Mouse (Mus musculus) midbrain, embryonic 15.5 days (tissue): ENCODE data around the gene Caly. TPM values are rescaled to one million over a fixed set of nuclear protein-coding genes. Genes with fewer than 3 reads are reported as not detected.

ENCODE experiments used
- ATAC-seq: fragments of 200-750 bp; cut with Nextera tagmentation; replicated peaks from 2 replicates; pipeline ENCODE4 v1.8.0; 2017; ENCODE audit warnings: moderate TSS enrichment
- H3K27ac ChIP-seq: fragments of 300-500 bp; sonication (generic); 2 replicates; pipeline ENCODE4 v1.5.1; 2015; ENCODE audit warnings: mild to moderate bottlenecking, inconsistent platforms
- H3K27me3 ChIP-seq: fragments of 300-500 bp; sonication (generic); replicated peaks from 2 replicates; pipeline ENCODE4 v1.6.1; 2015; ENCODE audit warnings: inconsistent platforms
- H3K36me3 ChIP-seq: fragments of 300-500 bp; sonication (generic); replicated peaks from 2 replicates; pipeline ENCODE4 v1.6.1; 2015; ENCODE audit warnings: inconsistent platforms
- H3K4me1 ChIP-seq: fragments of 300-500 bp; sonication (generic); 2 replicates; pipeline ENCODE4 v1.6.1; 2015; ENCODE audit warnings: inconsistent platforms
- H3K4me2 ChIP-seq: fragments of 300-500 bp; sonication (generic); 2 replicates; pipeline ENCODE4 v1.6.1; 2015; ENCODE audit warnings: inconsistent platforms, mild to moderate bottlenecking, moderate library complexity
- H3K4me3 ChIP-seq: fragments of 300-500 bp; sonication (generic); 2 replicates; pipeline ENCODE4 v1.5.1; 2015; ENCODE audit warnings: mild to moderate bottlenecking, inconsistent platforms
- H3K9ac ChIP-seq: fragments of 300-500 bp; sonication (generic); 2 replicates; pipeline ENCODE4 v1.6.1; 2015; ENCODE audit warnings: mild to moderate bottlenecking, inconsistent platforms
- H3K9me3 ChIP-seq: fragments of 300-500 bp; sonication (generic); 2 replicates; pipeline ENCODE4 v1.6.1; 2016; ENCODE audit warnings: inconsistent platforms
- WGBS: fragments of 180-500 bp; shearing (Covaris S2); methylation state at CpG from one replicate; pipeline ENCODE4 v1.1.7; 2015; ENCODE audit warnings: mixed read lengths; 5-methylcytosine and 5-hydroxymethylcytosine counted together
- polyA plus RNA-seq: library from polyadenylated mRNA; unstranded; fragments of >200 nt; fragmentation: Nextera tagmentation; extraction: Ambion mirVana; gene quantifications from 2 replicates; pipeline ENCODE4 v1.2.1, GENCODE M21; 2015

Gene Caly
- polyA plus RNA-seq, 1 experiment from 2014 or later = 277 TPM

DNA sequence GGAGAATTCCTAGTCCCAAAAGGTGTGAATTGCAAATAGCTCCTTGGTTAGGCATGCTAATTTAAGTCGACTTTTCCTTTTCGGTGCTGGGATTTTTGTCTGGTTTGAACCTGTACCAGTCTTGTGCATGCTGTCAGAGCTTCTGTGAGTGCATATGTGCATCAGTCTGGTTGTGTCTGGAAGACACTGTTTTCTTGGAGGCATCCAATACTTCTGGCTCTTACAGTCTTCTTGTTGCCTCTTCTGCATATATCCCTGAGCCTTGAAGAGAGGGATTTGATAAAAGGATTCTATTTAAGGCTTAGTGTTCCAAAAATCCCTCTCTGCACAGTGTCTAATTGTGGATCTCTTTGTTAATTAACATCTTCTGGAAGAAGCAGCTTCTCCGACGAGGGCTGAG lies 28.2 kb downstream of the Caly start:
- no peak for ATAC-seq
- H3K4me2 ChIP-seq = no peak overlapping the region
- peaks cover 29% of the 10 kb centered on the region for H3K4me1 ChIP-seq
- H3K9ac ChIP-seq = no peak overlapping the region
- no peak overlapping the region for H3K27ac ChIP-seq
- no peaks in the 10 kb centered on the region for H3K36me3 ChIP-seq
- H3K9me3 ChIP-seq = no peaks in the 10 kb centered on the region
- no peak overlapping the region for H3K4me3 ChIP-seq
- 82% methylated on average over 4 of the region's 4 CpGs for WGBS
- H3K27me3 ChIP-seq = peaks cover 69% of the 10 kb centered on the region

DNA sequence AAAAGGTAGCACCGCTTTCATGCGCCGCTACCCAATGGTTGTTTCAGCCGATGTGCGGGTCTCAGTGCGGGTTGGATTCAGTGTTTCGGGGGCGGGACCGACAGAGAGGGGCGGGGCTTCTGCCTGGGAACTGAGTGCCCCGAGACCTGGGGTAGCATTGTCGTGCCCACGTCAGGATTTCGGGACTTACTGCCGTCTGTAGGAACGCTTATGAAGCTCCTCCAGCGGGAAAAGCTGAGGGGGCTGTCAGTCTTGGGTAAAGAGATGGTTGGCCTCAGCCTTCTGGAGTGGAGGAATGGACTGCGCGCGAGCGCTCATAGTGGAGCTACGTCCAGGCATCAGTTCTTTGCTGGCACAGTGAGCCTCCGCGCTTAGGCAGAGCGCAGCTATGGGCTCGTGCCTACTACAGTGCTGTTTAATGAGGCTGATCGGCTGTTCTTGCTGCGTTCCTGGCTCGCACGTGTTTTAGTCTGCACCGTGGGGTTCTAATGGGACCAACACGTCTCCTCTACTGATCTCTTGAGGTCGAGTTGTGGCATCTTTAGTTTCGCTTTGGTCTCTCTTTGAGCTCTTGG lies 33.1 kb downstream of the Caly start:
- under 1% methylated on average over 34 of the region's 34 CpGs for WGBS
- H3K9me3 ChIP-seq = no peaks in the 10 kb centered on the region
- H3K4me1 ChIP-seq = peaks cover 22% of the 10 kb centered on the region
- H3K4me3 ChIP-seq = peak overlapping the region; percentile 33
- H3K9ac ChIP-seq = no peak overlapping the region
- H3K27ac ChIP-seq = no peak overlapping the region
- H3K4me2 ChIP-seq = peak overlapping the region; percentile 49
- peak; percentile 83 for ATAC-seq
- H3K36me3 ChIP-seq = no peaks in the 10 kb centered on the region
- H3K27me3 ChIP-seq = peaks cover 98% of the 10 kb centered on the region

DNA sequence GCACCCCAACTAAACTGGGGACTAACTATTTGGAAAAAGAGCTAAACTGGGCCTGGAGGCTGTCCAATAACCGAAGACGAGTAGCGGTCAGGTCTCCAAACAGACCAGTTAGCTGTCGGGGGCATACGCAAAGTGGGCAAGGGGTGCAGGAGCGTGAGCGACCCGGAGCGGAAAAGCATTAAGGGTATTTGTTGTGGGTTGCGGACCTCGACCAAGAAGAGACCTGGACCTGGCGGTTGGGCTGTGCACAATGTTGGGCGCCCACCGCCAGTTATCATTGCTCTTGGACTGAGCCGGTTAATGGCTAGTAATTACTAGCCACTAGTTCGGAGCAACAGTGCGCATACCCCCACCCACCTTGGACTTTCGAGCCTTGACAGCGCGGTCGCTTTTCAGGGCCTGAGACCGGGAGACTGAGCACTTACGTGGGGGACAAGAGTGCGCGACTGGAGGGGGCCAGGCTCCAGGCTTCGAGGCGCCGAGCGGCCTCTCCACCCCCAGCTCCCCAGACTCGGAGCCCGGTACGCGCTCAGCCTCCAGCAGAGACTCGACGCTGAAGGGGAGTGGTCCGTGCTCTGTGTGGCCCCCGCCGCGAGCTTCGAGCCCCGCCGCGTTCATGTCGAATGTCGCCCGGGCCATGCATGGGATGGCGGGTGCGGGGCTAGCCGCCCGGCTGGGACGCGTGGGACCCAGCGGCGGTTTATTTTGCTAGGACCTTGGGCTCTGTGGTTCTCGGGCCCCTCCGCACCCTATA lies 33.8 kb downstream of the Caly start, which contains the start of gene Msx3:
Msx3 (minus strand) TSS at position 729 of the 754 bp plus-strand sequence.
- peaks cover 99% of the 10 kb centered on the region for H3K27me3 ChIP-seq
- no peak within 1 kb of the TSS for H3K27ac ChIP-seq

DNA sequence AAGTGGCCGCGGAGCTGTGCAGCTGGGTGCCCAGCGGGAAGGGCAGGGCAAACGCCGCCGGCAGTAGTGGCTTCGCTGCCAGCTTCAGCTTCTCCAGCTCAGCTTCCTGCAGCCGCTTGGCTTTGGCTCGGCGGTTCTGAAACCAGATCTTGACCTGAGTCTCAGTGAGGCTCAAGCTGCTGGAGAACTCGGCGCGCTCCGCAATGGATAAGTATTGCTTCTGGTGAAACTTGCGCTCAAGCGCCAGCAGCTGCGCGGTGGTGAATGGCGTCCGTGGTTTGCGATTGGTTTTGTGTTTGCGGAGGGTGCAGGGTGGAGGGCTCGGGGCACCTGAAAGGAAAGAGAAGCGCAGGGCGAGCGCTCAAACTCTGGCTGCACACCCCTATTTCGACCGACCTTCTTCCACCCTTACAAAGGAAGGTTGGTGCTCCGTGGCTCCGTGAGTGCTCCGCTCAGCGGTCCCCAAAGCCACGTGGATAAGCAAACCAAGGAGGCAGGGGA lies 34.5 kb downstream of the Caly start:
- Histone ChIP-seq H3K4me3 (peak overlapping the region; percentile 33), H3K27ac (no peak overlapping the region), H3K4me2 (peak overlapping the region; percentile 49), H3K36me3 (no peaks in the 10 kb centered on the region), H3K9ac (no peak overlapping the region), H3K4me1 (peaks cover 22% of the 10 kb centered on the region), H3K27me3 (peaks cover 93% of the 10 kb centered on the region), H3K9me3 (no peaks in the 10 kb centered on the region)
- ATAC-seq = 0 out of 2 replicates have a peak, but pooled peaks have one; percentile 16
- 1% methylated on average over 33 of the region's 33 CpGs for WGBS

More for the DNA sequence above, 33.8 kb downstream of the Caly start, which contains the start of gene Msx3:
- no peak within 1 kb of the TSS for H3K9ac ChIP-seq
- H3K36me3 ChIP-seq = no peaks in the 10 kb centered on the region
- peaks cover 22% of the 10 kb centered on the region for H3K4me1 ChIP-seq
- peak; percentile 37 for ATAC-seq
- WGBS = 1% methylated on average over 56 of the region's 56 CpGs
- peak within 1 kb of the TSS; percentile 33 for H3K4me3 ChIP-seq
- H3K9me3 ChIP-seq = no peaks in the 10 kb centered on the region
- H3K4me2 ChIP-seq = peak within 1 kb of the TSS; percentile 49

DNA sequence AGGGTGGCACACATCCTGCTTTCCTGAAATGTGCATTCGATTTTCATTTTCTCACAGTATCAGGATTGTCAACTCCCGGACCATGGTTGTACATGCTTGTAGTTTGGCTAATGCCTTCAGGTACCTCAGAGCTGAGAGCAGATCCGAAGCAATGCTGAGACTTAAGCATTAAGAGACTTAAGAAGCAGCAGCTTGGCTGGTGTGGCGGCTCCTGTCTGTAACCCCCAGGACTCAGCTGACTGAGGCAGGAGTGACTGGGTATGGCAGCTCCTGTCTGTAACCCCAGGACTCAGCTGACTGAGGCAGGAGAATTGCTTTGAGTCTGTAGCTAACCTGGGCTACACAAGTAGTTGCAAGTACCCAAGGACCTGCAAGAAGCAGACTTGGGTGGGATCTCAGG lies 36.8 kb downstream of the Caly start:
- H3K4me2 ChIP-seq = no peak overlapping the region
- no peak for ATAC-seq
- H3K4me3 ChIP-seq = no peak overlapping the region
- no peaks in the 10 kb centered on the region for H3K9me3 ChIP-seq
- WGBS = 79% methylated on average over 4 of the region's 4 CpGs
- peaks cover 71% of the 10 kb centered on the region for H3K27me3 ChIP-seq
- no peak overlapping the region for H3K9ac ChIP-seq
- peaks cover 22% of the 10 kb centered on the region for H3K4me1 ChIP-seq
- no peaks in the 10 kb centered on the region for H3K36me3 ChIP-seq
- H3K27ac ChIP-seq = no peak overlapping the region

DNA sequence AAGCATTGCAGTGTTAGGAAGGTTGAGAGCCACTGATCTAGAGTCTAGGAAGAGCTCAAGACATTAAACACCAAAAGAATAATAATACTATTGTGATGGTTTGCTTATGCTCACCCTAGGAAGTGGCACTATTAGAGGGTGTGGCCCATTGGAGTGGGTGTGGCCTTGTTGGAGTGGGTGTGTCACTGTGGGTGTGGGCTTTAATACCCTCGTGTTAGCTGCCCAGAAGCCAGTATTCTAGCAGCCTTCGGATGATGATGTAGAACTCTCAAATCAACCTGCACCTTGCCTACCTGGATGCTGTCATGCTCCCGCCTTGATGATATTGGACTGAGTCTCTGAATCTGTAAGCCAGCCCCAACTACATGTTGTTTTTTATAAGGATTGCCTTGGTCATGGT lies 39.6 kb downstream of the Caly start:
- no peak overlapping the region for H3K9ac ChIP-seq
- no peak for ATAC-seq
- H3K4me1 ChIP-seq = peaks cover 3% of the 10 kb centered on the region
- H3K27ac ChIP-seq = no peak overlapping the region
- H3K4me2 ChIP-seq = no peak overlapping the region
- no peaks in the 10 kb centered on the region for H3K9me3 ChIP-seq
- peaks cover 43% of the 10 kb centered on the region for H3K27me3 ChIP-seq
- no peak overlapping the region for H3K4me3 ChIP-seq
- 62% methylated on average over 3 of the region's 3 CpGs for WGBS
- H3K36me3 ChIP-seq = no peaks in the 10 kb centered on the region

DNA sequence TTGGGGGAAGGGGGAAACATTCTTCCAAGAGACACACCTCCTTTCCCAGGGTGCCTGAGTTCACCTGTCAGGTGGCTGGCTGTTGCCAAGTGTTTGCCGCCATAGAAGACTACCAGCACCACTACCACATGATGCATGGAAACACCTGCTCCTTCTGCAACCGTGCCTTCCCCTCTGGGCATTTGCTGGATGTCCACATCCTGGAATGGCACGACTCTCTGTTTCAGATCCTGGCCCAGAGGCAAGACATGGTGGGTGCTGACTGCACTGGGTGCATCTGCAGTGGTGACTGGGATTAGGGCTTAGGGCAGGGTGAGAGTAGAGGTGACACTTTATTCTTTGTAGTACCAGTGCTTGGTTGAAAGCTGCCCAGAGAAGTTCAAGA lies 45.2 kb downstream of the Caly start:
- WGBS = 57% methylated on average over 3 of the region's 3 CpGs
- Histone ChIP-seq H3K4me1 (peaks cover 26% of the 10 kb centered on the region), H3K4me2 (peak overlapping the region; percentile 92), H3K9me3 (no peaks in the 10 kb centered on the region), H3K4me3 (peak overlapping the region; percentile 91), H3K36me3 (peaks cover 7% of the 10 kb centered on the region; the same call in 1 of the 2 replicates), H3K27me3 (no peaks in the 10 kb centered on the region), H3K27ac (no peak overlapping the region), H3K9ac (peak overlapping the region; percentile 88)
- no peak for ATAC-seq

DNA sequence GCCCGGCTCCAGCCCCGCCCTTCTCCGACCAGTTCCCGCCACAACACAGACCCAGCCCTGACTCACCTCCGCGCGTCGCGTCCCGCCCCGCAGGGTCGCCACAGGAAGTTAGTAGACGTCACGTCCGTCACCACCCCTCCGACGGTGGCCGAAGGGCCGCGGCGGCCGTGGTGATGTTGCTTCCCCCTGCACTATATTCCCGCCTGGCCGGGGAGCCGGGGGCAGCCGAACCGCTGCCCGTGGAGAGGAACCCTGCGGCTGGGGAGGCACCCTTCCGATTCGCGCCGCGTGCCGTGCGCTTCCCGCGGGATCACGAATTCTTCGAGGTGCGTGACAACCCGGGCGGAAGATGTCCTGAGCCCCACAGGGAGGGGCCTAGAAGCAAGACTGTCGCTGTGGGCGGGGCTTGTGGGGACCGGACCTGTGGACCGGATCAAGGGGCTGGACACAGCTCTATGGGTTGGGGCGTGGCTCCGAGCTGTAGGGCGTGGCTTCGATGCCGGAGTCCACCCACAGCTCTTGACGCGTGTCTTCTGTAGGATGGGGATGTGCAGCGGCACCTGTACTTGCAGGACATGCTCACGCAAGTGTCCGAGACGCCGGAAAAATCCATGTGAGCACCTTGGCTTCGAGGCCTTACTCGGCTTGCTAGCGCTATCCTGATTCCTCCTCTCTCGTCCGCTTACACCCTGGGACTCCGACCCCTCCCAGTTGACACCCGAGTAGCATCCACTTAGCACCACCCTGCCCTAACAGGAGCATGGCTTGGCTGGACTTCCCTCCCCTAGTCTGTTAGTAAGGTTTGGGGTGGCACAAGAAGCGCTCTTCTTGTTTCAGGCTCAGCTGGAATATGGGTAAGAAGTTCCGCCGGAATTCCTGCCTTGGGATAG lies 45.8 kb downstream of the Caly start, which contains the start of the genes Zfp511 and Tubgcp2:
Zfp511 (plus strand) TSS at position 111 of the 890 bp plus-strand sequence.
Tubgcp2 (minus strand) TSS at position 389 of the 890 bp plus-strand sequence.
- H3K4me2 ChIP-seq = peak within 1 kb of the TSS; percentile 92
- H3K27ac ChIP-seq = peak within 1 kb of the TSS; percentile 94
- H3K36me3 ChIP-seq = peaks cover 12% of the 10 kb centered on the region; the same call in 1 of the 2 replicates
- H3K9me3 ChIP-seq = no peaks in the 10 kb centered on the region
- H3K9ac ChIP-seq = peak within 1 kb of the TSS; percentile 88
- no peaks in the 10 kb centered on the region for H3K27me3 ChIP-seq
- 1% methylated on average over 69 of the region's 69 CpGs for WGBS
- ATAC-seq = peak; percentile 96
- H3K4me1 ChIP-seq = peaks cover 26% of the 10 kb centered on the region
- peak within 1 kb of the TSS; percentile 91 for H3K4me3 ChIP-seq

DNA sequence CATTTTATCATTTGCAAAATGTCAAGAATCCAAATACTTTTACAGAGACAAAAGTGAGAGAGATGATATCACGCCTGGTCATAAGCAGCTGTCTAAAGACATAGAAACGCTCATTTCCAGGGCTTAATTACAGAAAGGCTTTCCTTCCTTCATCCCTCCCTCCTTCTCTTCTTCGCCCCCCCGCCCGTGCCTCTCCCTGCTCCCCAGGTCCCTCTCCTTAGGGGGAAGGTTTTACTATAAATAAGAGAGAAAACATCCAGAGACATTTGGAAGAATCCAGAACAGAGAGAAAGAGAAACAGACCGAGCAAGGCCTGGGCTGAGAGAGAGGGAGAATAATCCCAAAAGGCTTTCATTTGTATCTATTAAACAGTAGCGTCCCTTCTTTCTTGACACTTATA lies 46.9 kb downstream of the Caly start:
- H3K36me3 ChIP-seq = peaks cover 22% of the 10 kb centered on the region
- no peaks in the 10 kb centered on the region for H3K27me3 ChIP-seq
- H3K27ac ChIP-seq = no peak overlapping the region
- H3K4me2 ChIP-seq = peak overlapping the region; percentile 92
- ATAC-seq = no peak
- peak overlapping the region; percentile 91 for H3K4me3 ChIP-seq
- no peaks in the 10 kb centered on the region for H3K9me3 ChIP-seq
- peak overlapping the region; percentile 88 for H3K9ac ChIP-seq
- WGBS = 20% methylated on average over 7 of the region's 7 CpGs
- H3K4me1 ChIP-seq = peaks cover 26% of the 10 kb centered on the region

DNA sequence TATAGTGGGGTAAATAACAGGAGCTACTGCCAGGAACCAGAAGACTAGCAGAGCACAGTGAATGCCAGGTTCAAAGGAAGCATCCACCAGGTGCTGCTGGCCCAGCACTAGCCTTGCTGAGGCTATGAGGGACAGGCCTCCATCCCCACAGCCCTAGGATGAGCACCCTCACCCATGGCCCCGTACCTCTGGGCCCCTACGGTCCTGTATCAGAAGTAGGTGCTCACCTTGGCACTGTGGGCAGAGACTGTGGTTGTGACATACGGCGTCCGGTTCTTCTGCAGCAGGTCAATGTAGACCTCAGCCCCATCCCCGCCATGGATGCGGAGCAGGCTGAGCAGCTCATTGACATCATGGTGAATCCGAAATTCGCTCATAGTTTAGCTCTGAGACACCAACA lies 49.0 kb downstream of the Caly start:
- Histone ChIP-seq H3K4me3 (no peak overlapping the region), H3K9me3 (no peaks in the 10 kb centered on the region), H3K27me3 (no peaks in the 10 kb centered on the region), H3K4me1 (peaks cover 26% of the 10 kb centered on the region), H3K27ac (no peak overlapping the region), H3K4me2 (no peak overlapping the region), H3K36me3 (peaks cover 42% of the 10 kb centered on the region), H3K9ac (no peak overlapping the region)
- WGBS = 98% methylated on average over 9 of the region's 9 CpGs
- no peak for ATAC-seq

DNA sequence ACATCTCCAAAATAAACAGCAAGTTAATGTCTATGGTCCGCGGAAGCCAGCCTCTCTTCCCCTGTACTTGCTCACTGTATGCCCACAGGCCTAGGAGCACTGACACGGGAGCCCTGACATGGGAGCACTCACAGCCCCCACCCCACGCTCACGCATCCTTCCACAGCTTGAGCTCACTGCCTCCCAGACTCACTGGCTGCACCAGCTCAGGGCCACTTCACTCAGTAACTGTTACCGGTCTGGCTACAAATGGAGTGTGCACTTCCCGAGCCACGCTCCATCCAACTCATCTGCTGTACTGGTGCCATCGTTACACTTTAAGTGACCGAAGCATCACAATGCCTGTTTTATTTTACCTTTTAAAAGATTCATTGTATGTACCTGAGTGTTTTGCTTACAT lies 50.0 kb downstream of the Caly start:
- H3K9ac ChIP-seq = no peak overlapping the region
- WGBS = 97% methylated on average over 10 of the region's 10 CpGs
- no peak overlapping the region for H3K4me2 ChIP-seq
- no peaks in the 10 kb centered on the region for H3K9me3 ChIP-seq
- ATAC-seq = no peak
- H3K36me3 ChIP-seq = peaks cover 47% of the 10 kb centered on the region
- no peaks in the 10 kb centered on the region for H3K27me3 ChIP-seq
- H3K27ac ChIP-seq = no peak overlapping the region
- no peak overlapping the region for H3K4me3 ChIP-seq
- H3K4me1 ChIP-seq = peaks cover 23% of the 10 kb centered on the region

DNA sequence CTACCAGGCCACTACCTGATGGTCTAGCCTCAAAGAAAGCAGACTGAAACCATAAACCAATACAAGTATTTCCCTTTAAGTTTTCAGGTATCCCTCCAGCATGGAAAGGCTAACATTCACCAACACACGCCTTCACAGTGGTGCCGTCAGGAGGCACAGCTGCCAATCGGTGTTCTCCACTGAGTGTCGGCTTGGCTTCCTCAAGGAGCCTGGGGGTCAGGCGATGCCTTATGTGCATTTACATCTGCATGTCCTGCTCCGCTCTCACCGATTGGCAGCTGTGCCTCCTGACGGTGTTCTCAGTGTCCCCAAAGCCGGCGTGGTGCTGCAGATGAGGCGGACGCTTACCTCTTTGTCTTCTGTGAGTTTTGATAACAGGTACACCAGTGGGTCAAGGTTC lies 50.6 kb downstream of the Caly start:
- H3K4me3 ChIP-seq = no peak overlapping the region
- no peaks in the 10 kb centered on the region for H3K9me3 ChIP-seq
- no peaks in the 10 kb centered on the region for H3K27me3 ChIP-seq
- H3K27ac ChIP-seq = no peak overlapping the region
- 96% methylated on average over 12 of the region's 12 CpGs for WGBS
- no peak overlapping the region for H3K4me2 ChIP-seq
- peaks cover 47% of the 10 kb centered on the region for H3K36me3 ChIP-seq
- H3K9ac ChIP-seq = no peak overlapping the region
- peaks cover 17% of the 10 kb centered on the region for H3K4me1 ChIP-seq
- no peak for ATAC-seq
